8 mouse cellular contexts compared by ENCODE assay signal in the genomic region with DNA sequence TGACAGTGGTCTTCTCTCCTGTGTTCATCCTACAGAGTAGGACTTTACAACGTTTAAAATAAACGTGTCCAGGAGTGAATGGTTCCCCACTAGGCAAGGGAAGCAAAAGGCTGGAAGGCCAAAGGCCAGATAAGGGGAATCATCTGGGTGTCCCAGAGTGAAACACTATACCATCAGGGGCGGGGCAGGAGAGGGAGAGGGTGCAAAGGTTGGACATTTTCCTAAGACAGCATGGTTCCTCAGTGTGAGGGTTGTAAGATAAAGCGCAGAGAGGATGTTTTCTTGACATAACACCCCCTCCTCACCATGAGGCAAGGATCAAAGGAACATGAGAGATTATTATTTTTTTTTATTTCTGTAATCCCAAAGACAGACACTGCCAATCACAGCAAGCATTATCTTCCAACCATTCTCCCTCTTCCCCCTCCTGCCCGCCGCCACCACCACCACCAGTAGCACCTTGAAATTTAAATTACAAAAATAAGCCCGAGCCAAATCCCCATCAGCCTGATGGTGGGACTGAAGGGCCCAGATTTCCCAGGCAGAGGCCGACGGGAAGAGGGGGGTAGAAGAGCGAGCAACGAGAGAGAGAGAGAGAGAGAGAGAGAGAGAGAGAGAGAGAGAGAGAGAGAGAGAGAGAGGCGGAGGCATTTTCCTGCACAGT. TPM values are rescaled to one million over a fixed set of nuclear protein-coding genes. Genes with fewer than 3 reads are reported as not detected.
DNase-seq lines count a peak whose midpoint lies in the region; ATAC-seq and TF ChIP-seq lines count a peak whose summit lies in the region.

No protein-coding gene starts in this region.

- no peak for TF ChIP-seq CTCF in kidney, postnatal 0 days (IDR thresholded peaks at IDR 0.05; ENCODE audit: low read depth)
- TF ChIP-seq CTCF in liver, postnatal 0 days (IDR thresholded peaks at IDR 0.05; ENCODE audit: low read depth) = no peak

- no peaks in the 10 kb centered on the region for H3K4me1 ChIP-seq in kidney, postnatal 0 days (replicated peaks; ENCODE audit: insufficient read depth, low read length)
- H3K4me1 ChIP-seq in forebrain, embryonic 16.5 days (replicated peaks; ENCODE audit: control insufficient read depth, insufficient read depth, low read length) = peaks cover 2% of the 10 kb centered on the region; the same call in 1 of the 2 replicates
- no peaks in the 10 kb centered on the region for H3K4me1 ChIP-seq in liver, postnatal 0 days (ENCODE audit: insufficient read depth)

- peak overlapping the region; percentile 69 for H3K4me2 ChIP-seq in kidney, postnatal 0 days (ENCODE audit: low read length)
- H3K4me2 ChIP-seq in forebrain, embryonic 16.5 days (ENCODE audit: low read length) = peak overlapping the region; percentile 58
- peak overlapping the region; percentile 75 for H3K4me2 ChIP-seq in liver, postnatal 0 days (ENCODE audit: low read depth, low read length)

- ATAC-seq in kidney, postnatal 0 days (replicated peaks; ENCODE audit: low FRiP score, low read depth) = peak; percentile 57; the same call in 1 of the 2 replicates
- ATAC-seq in forebrain, embryonic 16.5 days = peak; percentile 26
- ATAC-seq in liver, postnatal 0 days = no peak

- 28% methylated on average over 11 of the region's 12 CpGs for WGBS in kidney, postnatal 0 days
- 27% methylated on average over 10 of the region's 12 CpGs for WGBS in forebrain, embryonic 16.5 days
- WGBS in liver, postnatal 0 days (ENCODE audit: insufficient replicate concordance) = 15% methylated on average over 11 of the region's 12 CpGs

- no peaks in the 10 kb centered on the region for H3K36me3 ChIP-seq in kidney, postnatal 0 days (ENCODE audit: insufficient read depth, low read length)
- H3K36me3 ChIP-seq in forebrain, embryonic 16.5 days (ENCODE audit: control insufficient read depth, insufficient read depth) = no peaks in the 10 kb centered on the region
- no peaks in the 10 kb centered on the region for H3K36me3 ChIP-seq in liver, postnatal 0 days (replicated peaks; ENCODE audit: insufficient read depth, low read length)

- H3K9ac ChIP-seq in kidney, postnatal 0 days (ENCODE audit: low read depth, low read length) = peak overlapping the region; percentile 64; the same call in 1 of the 2 replicates
- H3K9ac ChIP-seq in forebrain, embryonic 16.5 days (replicated peaks; ENCODE audit: low read depth, low read length) = peak overlapping the region; percentile 64
- no peak overlapping the region for H3K9ac ChIP-seq in liver, postnatal 0 days (replicated peaks)

- DNase-seq in kidney, postnatal 0 days (ENCODE audit: low spot score) = no peak
- no peak for DNase-seq in kidney, adult 18-20 months
- peak; percentile 2 for DNase-seq in embryo, embryonic 11 days
- DNase-seq in liver, postnatal 0 days = no peak
- no peak for DNase-seq in urinary bladder, adult 2 months (ENCODE audit: low spot score)
- DNase-seq in Muller cell, postnatal 12 days (ENCODE audit: inconsistent ontology term) = no peak
- no peak for DNase-seq in layer of hippocampus, adult 9-10 months (ENCODE audit: low spot score)

- no peaks in the 10 kb centered on the region for H3K9me3 ChIP-seq in kidney, postnatal 0 days (replicated peaks; ENCODE audit: low read length)
- H3K9me3 ChIP-seq in forebrain, embryonic 16.5 days (ENCODE audit: control insufficient read depth, low read length) = no peaks in the 10 kb centered on the region
- H3K9me3 ChIP-seq in liver, postnatal 0 days (ENCODE audit: low read length) = no peaks in the 10 kb centered on the region

- peak overlapping the region; percentile 59 for H3K4me3 ChIP-seq in kidney, postnatal 0 days (replicated peaks; ENCODE audit: low read depth, low read length)
- H3K4me3 ChIP-seq in forebrain, embryonic 16.5 days (replicated peaks; ENCODE audit: low read length) = peak overlapping the region; percentile 70
- H3K4me3 ChIP-seq in liver, postnatal 0 days (ENCODE audit: low read depth, low read length) = peak overlapping the region; percentile 49

- no peak for TF ChIP-seq EP300 in liver, postnatal 0 days (IDR thresholded peaks at IDR 0.05; ENCODE audit: low read depth)

- no peak overlapping the region for H3K27ac ChIP-seq in kidney, postnatal 0 days
- H3K27ac ChIP-seq in forebrain, embryonic 16.5 days (ENCODE audit: low read length) = peak overlapping the region; percentile 71; the same call in 1 of the 2 replicates
- H3K27ac ChIP-seq in liver, postnatal 0 days (ENCODE audit: low read depth) = no peak overlapping the region

- no peaks in the 10 kb centered on the region for H3K27me3 ChIP-seq in kidney, postnatal 0 days (ENCODE audit: insufficient read depth, low read length)
- no peaks in the 10 kb centered on the region for H3K27me3 ChIP-seq in forebrain, embryonic 16.5 days (replicated peaks; ENCODE audit: control insufficient read depth, insufficient read depth, low read length)
- 0 out of 2 replicates have a peak, but pooled peaks cover 3% of the 10 kb centered on the region for H3K27me3 ChIP-seq in liver, postnatal 0 days (ENCODE audit: insufficient read depth, low read length)

RNA-seq across cellular contexts. Expression of a gene that starts 1.4 kb away (rescaled TPM):
- polyA plus RNA-seq in kidney, postnatal 0 days (2015; fragmentation: Nextera tagmentation; extraction: Ambion mirVana) = 17.3 and 18.1 TPM in 2 replicates
- polyA plus RNA-seq in forebrain, embryonic 16.5 days (2015; fragmentation: Nextera tagmentation; extraction: Ambion mirVana) = 31.1 and 35.8 TPM in 2 replicates
- polyA plus RNA-seq in liver, postnatal 0 days (2015; fragmentation: Nextera tagmentation; extraction: Ambion mirVana) = 0.75 and 1.3 TPM in 2 replicates
- polyA plus RNA-seq in urinary bladder, adult 2 months (2012; rRNA removed) = 2.0 and 2.9 TPM in 2 replicates

RNA-seq across cellular contexts. Expression of a gene that starts 20.8 kb away (rescaled TPM):
- 13.2 and 14.4 TPM in 2 replicates for polyA plus RNA-seq in kidney, postnatal 0 days (2015; fragmentation: Nextera tagmentation; extraction: Ambion mirVana)
- polyA plus RNA-seq in forebrain, embryonic 16.5 days (2015; fragmentation: Nextera tagmentation; extraction: Ambion mirVana) = 22.5 and 28.9 TPM in 2 replicates
- polyA plus RNA-seq in liver, postnatal 0 days (2015; fragmentation: Nextera tagmentation; extraction: Ambion mirVana) = 2.5 and 2.6 TPM in 2 replicates
- polyA plus RNA-seq in urinary bladder, adult 2 months (2012; rRNA removed) = 36.0 and 38.6 TPM in 2 replicates
